Mouse (Mus musculus) kidney, adult 2 months (tissue): Measurements from ENCODE around the gene Cd5.

Source experiments
- CTCF ChIP-seq: fragments of 200-500 bp; conservative IDR thresholded peaks from 2 replicates; pipeline ENCODE4 v1.5.1; 2011; ENCODE audit warnings: low read depth, mild to moderate bottlenecking, control low read depth, low read length, moderate library complexity, mixed read lengths; ENCODE audit not compliant: insufficient read depth, insufficient read length
- POLR2A ChIP-seq: fragments of 200-500 bp; IDR thresholded peaks from one replicate; pipeline ENCODE4 v1.6.1; 2011; ENCODE audit warnings: low read depth, low read length, control low read depth

GRCm38 (mm10) chr19:10677915-10678771, 60.7 kb downstream of the Cd5 start, which contains the start of gene Pga5:
- peak; percentile 96 for TF ChIP-seq CTCF
- no peak for TF ChIP-seq POLR2A
